In the genomic region with DNA sequence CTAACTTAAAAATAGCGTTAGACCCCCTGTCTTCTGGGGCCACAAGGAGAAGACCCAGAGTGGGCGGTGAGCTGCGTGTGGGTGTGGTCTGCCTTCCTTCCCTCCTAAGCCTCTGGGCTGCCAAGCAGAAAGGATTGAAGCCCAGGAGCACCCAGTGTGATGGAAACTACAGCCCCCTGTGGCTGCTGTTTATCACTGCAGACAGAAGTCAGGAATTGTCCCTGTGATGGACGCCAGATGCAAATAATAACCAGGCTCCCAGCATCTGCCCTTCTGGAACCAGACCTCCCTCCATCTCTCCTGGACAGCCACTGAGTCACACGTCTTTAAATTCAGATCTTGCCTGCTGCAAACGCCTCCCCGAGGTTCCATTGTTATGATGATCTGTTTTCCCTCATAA, we compare ENCODE assay signal across 15 mouse cellular contexts.
DNase-seq lines count a peak whose midpoint lies in the region; ATAC-seq and TF ChIP-seq lines count a peak whose summit lies in the region.
"Had no signal": no experiment of that assay in that cellular context is flagged by ENCODE, and none has a peak within 500 bp of the region (broad histone marks: within the 10 kb centered on the region; RNA-seq: fewer than 3 reads in every experiment).

No protein-coding gene starts in this region.

- no peak overlapping the region for H3K4me3 ChIP-seq in lung, embryonic 14.5 days (ENCODE audit: low read depth, low read length)
- H3K4me3 ChIP-seq in embryonic facial prominence, embryonic 15.5 days (replicated peaks): no peak overlapping the region
- no peak overlapping the region for H3K4me3 ChIP-seq in stomach, embryonic 14.5 days (ENCODE audit: low read depth, low read length)
- H3K4me3 ChIP-seq: forebrain, embryonic 12.5 days; heart, embryonic 15.5 days; limb, embryonic 12.5 days; midbrain, embryonic 13.5 days had no signal

- TF ChIP-seq CTCF in lung, embryonic 14.5 days (IDR thresholded peaks at IDR 0.05; ENCODE audit: low read depth): peak; percentile 44

- no peak overlapping the region for H3K27ac ChIP-seq in lung, embryonic 14.5 days (ENCODE audit: low read depth)
- H3K27ac ChIP-seq in embryonic facial prominence, embryonic 15.5 days (replicated peaks): peak overlapping the region; percentile 63
- H3K27ac ChIP-seq in stomach, embryonic 14.5 days (ENCODE audit: low read length): no peak overlapping the region
- H3K27ac ChIP-seq: forebrain, embryonic 12.5 days; heart, embryonic 15.5 days; midbrain, embryonic 13.5 days had no signal

- H3K4me2 ChIP-seq in lung, embryonic 14.5 days: no peak overlapping the region
- H3K4me2 ChIP-seq in embryonic facial prominence, embryonic 15.5 days (replicated peaks): no peak overlapping the region
- no peak overlapping the region for H3K4me2 ChIP-seq in stomach, embryonic 14.5 days (replicated peaks; ENCODE audit: low read depth, low read length)
- H3K4me2 ChIP-seq: forebrain, embryonic 12.5 days; heart, embryonic 15.5 days; limb, embryonic 12.5 days; midbrain, embryonic 13.5 days had no signal

- no peak overlapping the region for H3K9ac ChIP-seq in lung, embryonic 14.5 days
- no peak overlapping the region for H3K9ac ChIP-seq in embryonic facial prominence, embryonic 15.5 days
- no peak overlapping the region for H3K9ac ChIP-seq in stomach, embryonic 14.5 days (replicated peaks; ENCODE audit: low read depth, low read length)
- H3K9ac ChIP-seq: forebrain, embryonic 12.5 days; heart, embryonic 15.5 days; limb, embryonic 12.5 days; midbrain, embryonic 13.5 days had no signal

- intact Hi-C loops in gastrocnemius, postnatal 14 days (cut with DNase I; ENCODE audit: low total_unique reads): no loop called here

- no peaks in the 10 kb centered on the region for H3K27me3 ChIP-seq in lung, embryonic 14.5 days (ENCODE audit: insufficient read depth, low read length)
- no peaks in the 10 kb centered on the region for H3K27me3 ChIP-seq in embryonic facial prominence, embryonic 15.5 days
- H3K27me3 ChIP-seq in stomach, embryonic 14.5 days (ENCODE audit: control insufficient read depth, insufficient read depth, low read length): no peaks in the 10 kb centered on the region
- H3K27me3 ChIP-seq: forebrain, embryonic 12.5 days; heart, embryonic 15.5 days; limb, embryonic 12.5 days; midbrain, embryonic 13.5 days had no signal

- whole genome bisulfite sequencing in lung, embryonic 14.5 days: 32% methylated on average over 7 of the region's 7 CpGs
- 32% methylated on average over 7 of the region's 7 CpGs for WGBS in embryonic facial prominence, embryonic 15.5 days
- 32% methylated on average over 7 of the region's 7 CpGs for WGBS in stomach, embryonic 14.5 days

- no peaks in the 10 kb centered on the region for H3K4me1 ChIP-seq in lung, embryonic 14.5 days (ENCODE audit: insufficient read depth)
- H3K4me1 ChIP-seq in embryonic facial prominence, embryonic 15.5 days: peaks cover 62% of the 10 kb centered on the region
- H3K4me1 ChIP-seq in stomach, embryonic 14.5 days (ENCODE audit: control insufficient read depth, insufficient read depth, low read length): no peaks in the 10 kb centered on the region
- H3K4me1 ChIP-seq: forebrain, embryonic 12.5 days had no signal

- no peak for ATAC-seq in lung, embryonic 14.5 days (ENCODE audit: insufficient read depth)
- 0 out of 2 replicates have a peak, but pooled peaks have one; percentile 48 for ATAC-seq in embryonic facial prominence, embryonic 15.5 days (ENCODE audit: insufficient number of reproducible peaks, low FRiP score, low TSS enrichment, low read depth)
- peak; percentile 48; the same call in 1 of the 2 replicates for ATAC-seq in stomach, embryonic 14.5 days (ENCODE audit: insufficient number of reproducible peaks, insufficient read depth, low FRiP score, low read depth)
- ATAC-seq: midbrain, embryonic 13.5 days had no signal

- no peaks in the 10 kb centered on the region for H3K9me3 ChIP-seq in lung, embryonic 14.5 days (ENCODE audit: low read depth, low read length)
- H3K9me3 ChIP-seq in embryonic facial prominence, embryonic 15.5 days (replicated peaks): no peaks in the 10 kb centered on the region
- no peaks in the 10 kb centered on the region for H3K9me3 ChIP-seq in stomach, embryonic 14.5 days (ENCODE audit: control insufficient read depth, low read depth, low read length)
- H3K9me3 ChIP-seq: forebrain, embryonic 12.5 days; heart, embryonic 15.5 days; limb, embryonic 12.5 days; midbrain, embryonic 13.5 days had no signal

- peak; percentile 24 for DNase-seq in gastrocnemius, postnatal 14 days
- DNase-seq in gastrocnemius, adult 8-10 months (ENCODE audit: low spot score in 2 of 2): no peak
- peak; percentile 50 for DNase-seq in lung, embryonic 14.5 days
- DNase-seq in lung, postnatal 14 days: no peak
- no peak for DNase-seq in ovary, postnatal 36 days (ENCODE audit: low spot score)
- no peak for DNase-seq in B cell, adult 2 months
- DNase-seq: adrenal gland, adult 8-10 months; cerebellum, adult 8-10 months; kidney, postnatal 25 days had no signal

- peaks cover 10% of the 10 kb centered on the region for H3K36me3 ChIP-seq in lung, embryonic 14.5 days (ENCODE audit: insufficient read depth)
- peaks cover 13% of the 10 kb centered on the region for H3K36me3 ChIP-seq in embryonic facial prominence, embryonic 15.5 days
- no peaks in the 10 kb centered on the region for H3K36me3 ChIP-seq in stomach, embryonic 14.5 days (ENCODE audit: control insufficient read depth, insufficient read depth, low read length)
- H3K36me3 ChIP-seq: forebrain, embryonic 12.5 days; heart, embryonic 15.5 days; midbrain, embryonic 13.5 days had no signal

Comparison
In these comparisons a context has a peak if more than half of its experiments do, and no peak if none do; other contexts are left out.
1. DNase-seq: peak in gastrocnemius, postnatal 14 days (single experiment) and lung, embryonic 14.5 days (single experiment); none in gastrocnemius, adult 8-10 months (0 of 2), lung, postnatal 14 days (single experiment), ovary, postnatal 36 days (single experiment) and B cell, adult 2 months (0 of 2).